Mouse (Mus musculus) C2C12 (cell line): ENCODE measurements around the gene Lalba.
"Not testable (repeated sequence)": the region's sequence is repeated elsewhere in the genome, so short reads cannot be mapped to it uniquely, and the experiment has no call there.

ENCODE experiments used
- CTCF ChIP-seq: IDR thresholded peaks from one replicate; pipeline ENCODE4 v1.5.1; 2011; ENCODE audit not compliant: control insufficient read depth, insufficient read depth, insufficient read length
- MAX ChIP-seq: IDR thresholded peaks from one replicate; pipeline ENCODE4 v1.6.1; 2011; ENCODE audit warnings: mild to moderate bottlenecking, control low read depth
- USF1 ChIP-seq: IDR thresholded peaks from one replicate; pipeline ENCODE4 v1.6.1; 2011; ENCODE audit warnings: low read depth, mild to moderate bottlenecking, control low read depth, moderate library complexity

DNA sequence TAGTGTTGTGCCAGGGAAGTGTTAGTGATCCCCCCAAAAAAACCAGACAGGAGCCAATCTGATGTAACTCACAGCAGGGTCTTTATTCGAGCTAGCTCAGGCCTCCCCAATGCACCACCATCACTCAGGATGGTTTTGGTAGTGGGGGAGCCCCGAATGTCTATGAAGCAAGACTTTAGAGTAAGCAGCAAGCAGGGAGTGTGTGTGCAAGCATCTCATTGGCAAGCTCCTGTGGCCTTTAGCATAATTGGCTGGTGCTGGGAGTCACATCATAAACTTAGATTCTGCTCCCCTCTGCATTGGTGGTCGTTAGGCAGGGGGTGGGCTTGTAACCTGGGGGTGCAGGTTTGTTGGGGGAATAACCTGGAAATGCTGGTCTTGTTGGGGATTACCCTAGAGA is 31.2 kb upstream of the Lalba start:
- TF ChIP-seq CTCF, USF1, MAX: not testable (repeated sequence)
